Mouse (Mus musculus): ENCODE measurements at regions not wholly inside any gene's neighbourhood (a gene's known extent, or its start where the extent isn't known, plus 50 kb on each side); places are given as distances from the start of the nearest gene placed in this dataset.

GRCm38 (mm10) chr13:111911071-111911470, 102.3 kb upstream of the Map3k1 start:
- TF ChIP-seq POLR2A (IDR thresholded peaks at IDR 0.05; ENCODE audit: borderline replicate concordance, low read depth, low read length): no peak
- no peak for TF ChIP-seq CTCF (IDR thresholded peaks at IDR 0.05; ENCODE audit: low read depth, low read length)
